Mouse (Mus musculus) 3T3-L1 (cell line): ENCODE results near the gene Gm47959.
A peak's percentile ranks its signal among the peaks of the same experiment; 100 is the strongest.
"Not testable (repeated sequence)": the region's sequence is repeated elsewhere in the genome, so short reads cannot be mapped to it uniquely, and the experiment has no call there.

ENCODE experiments used
- DNase-seq: peaks from one replicate; pipeline ENCODE4 v3.0.0-alpha.2; 2015; ENCODE audit warnings: low read depth, low spot score

The Gm47959 gene

DNA sequence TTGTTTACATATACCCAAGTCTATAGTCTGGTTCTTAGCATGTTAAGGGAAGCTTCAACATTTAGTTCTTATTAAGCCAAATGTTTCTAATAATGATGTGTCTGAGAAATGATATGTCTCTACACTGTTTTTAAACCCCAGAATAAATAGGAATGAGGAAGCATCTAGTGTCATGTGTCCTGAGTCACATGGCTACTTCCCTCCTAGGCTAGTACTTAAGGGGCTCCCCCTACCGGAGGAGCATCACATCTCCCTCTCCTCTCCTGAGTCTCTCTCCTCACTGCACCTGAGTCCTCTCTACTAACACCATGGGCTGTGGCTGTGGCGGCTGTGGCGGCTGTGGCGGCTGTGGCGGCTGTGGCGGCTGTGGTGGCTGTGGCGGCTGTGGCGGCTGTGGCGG is at the start of gene Gm47959:
Gm47959 (plus strand) TSS at position 243 of the 400 bp plus-strand sequence.
- DNase-seq: not testable (repeated sequence)

- not testable (repeated sequence) for DNase-seq
Observed at GRCm38 (mm10) chr1:82955913-82956312, 44.4 kb upstream of the Gm47959 start, which contains the start of gene Gm7544. Gene Gm7544, minus strand, starts transcription at chr1:82956013.

DNA sequence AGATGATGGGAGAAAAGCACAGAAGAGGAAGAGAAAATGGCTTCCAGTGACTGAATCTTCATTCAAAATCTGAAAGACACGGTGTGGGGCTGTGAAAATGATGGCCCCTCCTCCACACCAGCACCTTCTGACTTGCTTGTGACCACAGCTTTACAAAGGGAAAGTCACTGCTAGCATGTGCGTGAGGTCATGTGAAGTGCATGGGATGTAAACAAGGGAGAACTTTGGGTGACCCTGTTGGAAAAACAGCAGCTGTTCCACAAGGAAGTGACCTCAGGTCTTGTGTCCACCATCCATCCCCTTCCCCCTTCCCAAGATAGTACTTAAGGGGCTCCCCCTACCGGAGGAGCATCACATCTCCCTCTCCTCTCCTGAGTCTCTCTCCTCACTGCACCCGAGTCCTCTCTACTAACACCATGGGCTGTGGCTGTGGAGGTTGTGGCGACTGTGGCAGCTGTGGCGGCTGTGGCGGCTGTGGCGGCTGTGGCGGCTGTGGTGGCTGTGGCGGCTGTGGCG is 40.4 kb upstream of the Gm47959 start, which contains the start of gene Gm47955:
Gm47955 (plus strand) TSS at position 417 of the 516 bp plus-strand sequence.
- no peak for DNase-seq

- DNase-seq: no peak
Observed at GRCm38 (mm10) chr1:82966413-82966812, 33.9 kb upstream of the Gm47959 start.

- DNase-seq: peak; percentile 90
Observed at GRCm38 (mm10) chr1:82972046-82972445, 28.3 kb upstream of the Gm47959 start.

GRCm38 (mm10) chr1:82973244-82973643 is 27.1 kb upstream of the Gm47959 start:
- DNase-seq: peak; percentile 52

GRCm38 (mm10) chr1:82973901-82974300 is 26.4 kb upstream of the Gm47959 start:
- DNase-seq: no peak

- DNase-seq: no peak
Observed at GRCm38 (mm10) chr1:82974342-82974741, 26.0 kb upstream of the Gm47959 start.

- DNase-seq: peak; percentile 60
Observed at GRCm38 (mm10) chr1:82975750-82976149, 24.6 kb upstream of the Gm47959 start.

DNA sequence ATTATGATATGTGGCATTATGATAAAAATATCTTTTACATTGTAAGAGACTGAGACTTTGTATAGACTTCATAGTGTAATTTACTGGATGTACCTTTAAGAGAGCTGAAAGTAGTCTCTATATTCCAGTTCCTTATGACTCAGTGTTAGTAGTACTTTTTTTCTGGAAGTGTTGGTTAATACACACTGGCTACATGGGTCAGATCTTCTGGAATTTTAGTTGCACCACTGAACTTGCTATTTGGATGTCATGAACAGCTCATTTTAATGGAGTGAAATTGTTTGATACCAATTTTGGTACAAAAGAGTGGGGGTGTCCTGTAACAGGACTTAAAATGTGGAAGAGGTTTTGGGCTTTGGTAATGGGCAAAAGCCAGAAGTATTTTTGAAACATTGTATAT is 22.5 kb upstream of the Gm47959 start:
- DNase-seq: peak; percentile 23

DNA sequence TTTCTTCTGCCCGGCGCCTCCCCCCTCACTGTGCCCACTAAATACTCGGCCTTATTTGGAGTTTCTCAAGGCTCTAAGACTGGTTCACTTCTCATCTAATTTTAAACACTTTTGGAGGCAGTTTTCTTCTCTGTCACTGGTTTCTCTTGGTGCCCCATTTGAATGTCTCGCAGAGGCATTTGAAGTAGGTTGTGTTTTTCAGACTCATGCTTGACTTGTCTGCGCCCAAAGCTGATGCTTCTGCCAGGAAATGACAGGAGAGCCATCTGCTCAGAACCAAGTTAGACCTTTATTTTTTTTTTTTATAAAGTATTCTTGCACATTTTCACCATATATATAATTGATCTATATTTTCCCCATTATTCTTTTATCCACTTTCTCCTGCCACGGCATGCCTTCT is 13.6 kb upstream of the Gm47959 start:
- no peak for DNase-seq

GRCm38 (mm10) chr1:82987530-82988198 is 12.7 kb upstream of the Gm47959 start:
- peak; percentile 89 for DNase-seq

GRCm38 (mm10) chr1:82991062-82991461 is 9.3 kb upstream of the Gm47959 start:
- no peak for DNase-seq

DNA sequence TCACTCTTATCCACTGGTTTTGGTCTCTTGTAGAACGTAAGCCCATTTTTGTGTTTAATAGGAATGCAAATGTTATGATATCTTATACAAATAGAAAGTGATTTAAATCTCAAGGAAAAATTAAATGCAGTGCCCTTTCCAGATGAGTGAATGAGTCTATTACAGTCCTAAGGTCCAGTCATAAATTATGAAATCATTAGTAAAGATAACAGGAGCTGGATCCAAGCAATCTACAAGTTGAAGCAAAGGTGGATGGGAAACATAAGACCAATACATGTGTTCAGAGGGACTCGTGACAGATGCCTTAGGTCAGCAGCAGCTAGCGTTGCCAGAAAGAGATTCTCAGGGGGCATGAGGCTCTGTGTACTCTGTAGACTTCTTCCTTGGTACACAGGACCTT is 8.8 kb upstream of the Gm47959 start:
- DNase-seq: no peak

- DNase-seq: no peak
Observed at GRCm38 (mm10) chr1:82992093-82992492, 8.3 kb upstream of the Gm47959 start.

DNA sequence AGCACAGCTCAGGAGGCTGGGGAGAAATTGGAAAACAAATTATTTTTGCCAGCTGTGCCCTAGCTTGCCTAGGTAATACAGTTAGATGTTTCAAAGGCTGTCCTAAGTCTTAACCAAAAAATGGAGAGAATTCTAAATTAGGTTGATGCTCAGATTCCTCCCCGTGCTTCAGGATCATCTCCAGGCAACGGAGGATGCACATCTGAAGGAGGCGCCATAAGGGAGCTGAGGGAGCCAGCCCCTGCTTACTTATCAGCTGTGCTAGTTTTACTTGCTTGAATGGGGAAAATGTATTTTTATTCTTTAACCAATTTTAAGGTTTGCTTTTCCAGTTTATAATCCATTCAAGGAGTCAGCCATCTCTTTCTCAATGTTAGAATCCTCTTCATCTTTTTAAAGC is 6.4 kb upstream of the Gm47959 start:
- DNase-seq: no peak

DNA sequence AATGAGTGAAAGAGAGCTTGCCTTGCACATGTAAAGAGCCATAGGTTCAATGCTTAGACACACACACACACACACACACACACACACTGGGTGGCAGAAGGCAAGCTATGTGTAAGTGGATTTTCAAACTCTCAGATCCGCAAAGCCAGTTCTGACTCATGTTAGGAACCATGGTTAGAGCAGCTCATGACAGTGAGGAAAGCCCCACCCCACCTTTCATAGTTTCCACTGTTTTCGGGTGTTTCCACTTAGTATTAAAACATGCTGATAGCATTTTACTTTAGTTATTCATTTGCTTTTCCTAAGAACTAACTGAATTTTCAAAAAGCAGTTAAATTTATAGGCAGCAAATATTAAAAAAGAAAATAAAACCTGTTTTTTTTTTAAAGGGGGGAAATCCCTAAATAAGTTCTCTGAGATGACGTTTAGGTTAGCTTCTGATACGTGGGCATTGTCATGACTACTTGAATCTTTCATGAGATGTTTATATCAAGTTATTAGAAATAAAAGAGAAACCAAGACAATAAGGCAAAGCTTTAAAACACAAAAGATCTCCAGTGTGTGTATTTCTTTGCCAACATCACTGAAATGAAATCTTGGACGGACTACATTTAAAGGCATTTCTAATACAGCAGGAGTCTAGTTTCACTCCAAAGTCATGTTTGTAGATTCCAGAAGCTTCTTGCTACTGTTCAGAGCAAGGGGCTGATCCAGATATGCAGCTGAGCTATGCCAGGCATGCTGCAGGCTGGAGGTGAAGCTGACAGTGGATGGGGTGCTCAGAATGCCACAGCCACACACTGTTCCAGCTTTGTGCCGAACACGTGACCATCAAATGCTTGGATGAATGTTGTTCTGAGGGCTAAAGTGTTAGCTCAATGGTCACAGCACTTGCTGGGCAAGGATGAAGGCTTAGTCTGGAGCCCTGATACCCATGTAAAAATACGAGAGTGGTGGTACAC is 6.2 kb downstream of the Gm47959 start:
- DNase-seq: peak; percentile 18

- DNase-seq: no peak
Observed at GRCm38 (mm10) chr1:83007471-83007870, 7.1 kb downstream of the Gm47959 start.

GRCm38 (mm10) chr1:83014477-83014876 is 14.1 kb downstream of the Gm47959 start:
- no peak for DNase-seq

- no peak for DNase-seq
Observed at GRCm38 (mm10) chr1:83015329-83015879, 15.1 kb downstream of the Gm47959 start.

DNA sequence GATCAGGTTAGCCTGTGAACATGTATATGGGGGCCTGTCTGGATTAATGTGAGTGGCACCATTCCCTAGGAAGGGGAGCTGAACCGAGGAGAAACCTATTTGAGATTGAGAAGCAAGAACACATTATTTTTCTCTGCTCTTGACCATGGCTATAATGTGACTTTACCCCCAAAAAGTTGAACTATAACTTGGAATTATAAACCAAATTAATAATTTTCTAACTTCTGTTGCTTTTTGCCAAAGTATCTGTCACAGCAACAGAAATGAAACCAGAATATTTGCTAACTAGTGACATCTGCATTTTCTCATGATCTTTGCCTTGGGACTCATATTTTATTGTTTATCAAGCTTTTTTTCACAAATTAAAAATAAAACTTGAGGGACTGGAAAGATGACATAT is 16.2 kb downstream of the Gm47959 start:
- DNase-seq: no peak

GRCm38 (mm10) chr1:83031950-83032349 is 31.6 kb downstream of the Gm47959 start:
- no peak for DNase-seq
